Mouse (Mus musculus) splenic B cell, adult 2 months (primary cell): ENCODE data around the gene Nelfe.
"Not testable (repeated sequence)": the region's sequence is repeated elsewhere in the genome, so short reads cannot be mapped to it uniquely, and the experiment has no call there.

ENCODE experiments used
- DNase-seq: peaks from one replicate; pipeline ENCODE4 v3.0.0-alpha.2; 2011; ENCODE audit warnings: low read depth, low spot score
- H3K27me3 ChIP-seq: 2 replicates; pipeline ENCODE4 v1.6.1; 2012; ENCODE audit warnings: mild to moderate bottlenecking, low read length, moderate library complexity, mixed read lengths; ENCODE audit not compliant: control insufficient read depth, poor library complexity, insufficient read depth, severe bottlenecking
- H3K36me3 ChIP-seq: 2 replicates; pipeline ENCODE4 v1.6.1; 2012; ENCODE audit warnings: mild to moderate bottlenecking, low read length, moderate library complexity, mixed read lengths; ENCODE audit not compliant: control insufficient read depth, poor library complexity, insufficient read depth, severe bottlenecking

Gene Nelfe

DNA sequence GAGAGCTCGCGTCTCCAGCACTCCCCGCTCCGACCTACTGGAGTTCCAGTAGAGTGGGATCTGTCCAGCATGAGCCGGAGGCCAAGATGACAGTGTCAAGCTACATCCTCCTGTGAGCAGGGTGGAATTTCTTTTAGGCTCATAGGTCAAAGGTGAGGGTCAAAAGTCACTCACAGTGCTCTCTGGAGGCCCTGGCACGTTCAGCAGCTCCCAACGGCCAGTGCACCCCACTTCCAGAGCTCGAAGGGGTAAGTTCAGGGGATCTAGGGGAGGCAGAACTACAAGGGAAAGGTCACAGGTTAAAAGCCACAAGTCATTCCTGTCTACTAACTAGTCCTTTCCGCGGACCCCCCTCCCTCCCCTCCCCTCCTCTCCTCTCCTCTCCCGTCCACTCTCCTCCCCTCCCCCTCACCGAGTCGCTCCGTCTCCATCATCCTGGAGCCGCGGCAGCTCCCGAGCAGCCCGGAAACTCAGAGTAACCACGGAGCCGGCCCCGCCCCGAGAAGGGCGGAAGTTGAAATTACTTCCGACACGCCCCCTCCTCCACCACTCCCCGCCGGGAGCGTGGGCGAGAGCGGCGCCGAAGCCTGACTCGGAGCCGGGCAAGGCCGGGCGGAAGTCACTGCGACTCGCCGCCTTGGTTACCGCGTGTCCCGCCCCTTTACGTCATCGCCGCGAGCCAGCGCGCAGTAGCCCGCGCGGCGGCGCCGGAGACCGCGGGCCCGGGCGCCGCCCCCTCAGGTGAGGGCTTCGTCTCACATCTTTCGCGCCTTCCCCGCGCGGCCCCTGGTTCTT lies at the start of gene Nelfe, which contains the start of gene Skiv2l:
Nelfe (plus strand) TSS at position 670 of the 795 bp plus-strand sequence.
Skiv2l (minus strand) TSS at position 489 of the 795 bp plus-strand sequence.
- H3K36me3 ChIP-seq = peaks cover 4% of the 10 kb centered on the region
- DNase-seq = peak; percentile 98
- H3K27me3 ChIP-seq = no peaks in the 10 kb centered on the region

DNA sequence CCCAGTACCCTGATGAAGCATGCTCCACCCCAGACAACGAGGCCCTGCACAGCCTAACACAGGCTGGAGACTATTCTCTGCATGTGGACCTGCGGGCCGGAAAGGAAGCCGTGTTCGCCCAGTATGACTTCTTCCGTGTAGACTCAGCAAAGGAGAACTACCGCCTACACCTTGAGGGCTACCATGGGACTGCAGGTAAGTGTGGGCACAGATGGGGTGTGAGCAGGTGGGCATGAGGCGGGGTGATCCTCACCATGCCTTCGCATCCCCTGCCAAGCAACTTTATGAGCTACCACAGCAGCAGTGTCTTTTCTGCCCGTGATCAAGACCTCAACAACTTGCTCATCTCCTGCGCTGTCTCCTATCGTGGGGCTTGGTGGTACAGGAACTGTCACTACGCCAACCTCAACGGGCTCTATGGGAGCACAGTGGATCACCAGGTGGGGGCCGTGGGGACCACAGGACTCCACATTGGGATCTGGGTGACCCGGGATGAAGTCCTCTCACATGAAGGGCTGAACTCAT lies 49.3 kb upstream of the Nelfe start:
- not testable (repeated sequence) for H3K27me3 ChIP-seq, H3K36me3 ChIP-seq, DNase-seq

DNA sequence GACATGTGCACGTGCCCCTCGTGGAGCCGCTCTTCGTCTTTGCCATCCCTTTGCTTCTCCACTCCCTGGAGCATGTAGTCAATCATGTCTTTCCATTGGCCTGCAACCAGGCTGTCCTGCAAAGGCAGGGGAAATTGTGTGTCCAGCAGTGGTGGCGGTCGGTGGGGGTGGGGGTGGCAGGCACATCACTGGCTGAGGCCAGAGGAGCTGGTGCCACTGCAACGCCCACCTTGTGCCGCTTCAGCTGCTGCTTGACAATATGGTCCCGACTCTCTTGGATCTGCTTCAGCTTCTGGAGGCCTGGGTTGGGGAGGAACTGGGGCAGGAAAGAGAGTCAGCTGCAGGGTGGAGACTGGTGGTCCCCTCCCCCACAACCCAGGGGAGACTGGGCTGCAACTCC lies 47.4 kb upstream of the Nelfe start:
- H3K27me3 ChIP-seq, DNase-seq, H3K36me3 ChIP-seq: not testable (repeated sequence)

DNA sequence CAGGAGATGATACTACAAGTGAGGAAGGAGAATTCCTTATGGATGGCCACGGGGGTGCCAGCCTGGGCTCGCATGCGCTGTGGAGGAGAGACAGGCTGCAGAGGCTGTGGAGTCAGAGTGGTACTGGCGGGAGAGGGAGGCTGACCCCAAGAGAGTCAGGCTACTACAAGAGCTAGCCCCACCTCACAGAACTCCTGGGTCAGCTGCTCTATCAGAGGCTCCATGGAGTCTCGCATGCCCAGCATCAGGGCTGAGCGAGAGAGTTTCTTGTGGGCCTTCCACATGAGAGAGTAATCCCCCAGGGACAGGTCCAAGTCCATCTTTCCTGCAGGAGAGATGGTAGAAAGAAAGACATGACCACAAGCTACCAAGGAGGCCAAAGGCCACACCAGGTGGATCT lies 46.8 kb upstream of the Nelfe start:
- H3K27me3 ChIP-seq, DNase-seq, H3K36me3 ChIP-seq: not testable (repeated sequence)

DNA sequence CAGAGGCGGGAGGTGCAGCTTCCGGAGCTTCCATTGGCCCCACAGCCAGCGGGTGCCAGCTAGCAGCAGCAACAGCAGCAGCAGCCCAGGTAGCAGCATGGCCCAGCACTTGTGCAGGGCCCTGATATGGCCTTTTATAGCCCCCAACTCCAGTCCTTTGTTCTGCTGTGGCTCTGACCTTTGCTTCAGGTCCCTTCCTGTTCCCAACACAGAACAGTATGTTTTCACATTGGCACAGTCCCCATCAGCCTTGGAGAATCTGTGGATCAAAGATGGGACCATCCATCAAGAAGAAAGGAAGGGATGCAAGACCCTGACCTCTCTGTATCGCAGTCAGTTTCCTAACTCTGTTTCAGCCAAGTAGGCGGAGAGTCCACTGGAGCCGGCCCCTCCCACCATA lies 45.9 kb upstream of the Nelfe start, which contains the start of gene Cyp21a1:
Cyp21a1 (minus strand) TSS at position 261 of the 400 bp plus-strand sequence.
- not testable (repeated sequence) for H3K27me3 ChIP-seq, DNase-seq

DNA sequence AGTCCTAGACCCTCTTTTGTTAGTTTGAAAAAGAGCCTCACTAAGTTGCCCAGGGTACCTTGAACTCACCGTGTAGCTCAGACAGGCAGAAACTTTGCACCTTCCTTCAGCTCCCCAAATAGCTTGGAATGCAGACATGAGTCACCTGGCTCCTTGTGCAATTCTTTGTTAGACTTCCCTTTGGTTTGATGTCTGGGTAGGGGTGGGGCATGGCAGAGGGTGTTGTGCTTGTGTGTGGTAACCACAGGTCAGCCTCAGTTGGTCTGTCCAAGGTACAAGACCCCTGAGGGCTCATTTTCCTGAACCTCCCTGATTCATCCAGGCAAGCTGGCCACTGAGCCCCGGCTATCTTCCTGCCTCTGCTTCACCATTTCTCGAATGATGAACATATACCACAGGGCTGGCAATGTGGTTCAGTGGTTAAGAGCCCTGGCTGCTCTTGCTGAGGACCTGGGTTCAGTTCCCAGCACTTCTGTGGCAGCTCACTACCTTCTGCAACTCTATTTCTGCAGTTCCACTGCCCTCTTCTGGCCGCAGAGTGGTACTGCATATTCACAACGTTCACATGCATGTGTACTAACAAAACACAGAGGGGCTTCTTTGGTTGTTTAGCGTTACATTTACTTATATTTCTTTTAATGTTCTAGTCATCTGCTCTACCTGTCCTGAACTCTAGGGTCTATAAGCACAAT lies 45.2 kb upstream of the Nelfe start:
- peak; percentile 29 for DNase-seq
- Histone ChIP-seq H3K27me3 (no peaks in the 10 kb centered on the region), H3K36me3 (no peaks in the 10 kb centered on the region)

More for the DNA sequence above, 45.9 kb upstream of the Nelfe start, which contains the start of gene Cyp21a1:
- H3K36me3 ChIP-seq = not testable (repeated sequence)

DNA sequence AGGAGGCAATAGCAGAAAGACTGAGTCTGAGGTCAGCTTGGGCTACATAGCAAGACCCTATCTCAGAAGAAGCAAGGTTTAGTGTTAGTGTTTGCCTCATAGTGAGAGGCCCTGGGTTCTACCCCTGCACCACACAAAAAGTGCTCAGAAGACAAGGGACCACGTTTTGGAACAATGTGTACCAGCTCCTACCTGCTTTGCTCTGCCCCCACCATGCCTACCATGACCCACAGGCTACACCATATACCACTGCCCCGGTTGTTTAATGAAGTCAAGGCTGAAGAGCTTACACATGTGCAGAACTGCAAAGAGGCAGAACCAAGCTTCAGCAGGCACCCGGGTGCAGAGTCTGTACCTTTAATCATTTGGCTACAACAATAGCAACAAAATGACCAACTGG lies 43.0 kb upstream of the Nelfe start:
- H3K27me3 ChIP-seq = no peaks in the 10 kb centered on the region
- DNase-seq = no peak

DNA sequence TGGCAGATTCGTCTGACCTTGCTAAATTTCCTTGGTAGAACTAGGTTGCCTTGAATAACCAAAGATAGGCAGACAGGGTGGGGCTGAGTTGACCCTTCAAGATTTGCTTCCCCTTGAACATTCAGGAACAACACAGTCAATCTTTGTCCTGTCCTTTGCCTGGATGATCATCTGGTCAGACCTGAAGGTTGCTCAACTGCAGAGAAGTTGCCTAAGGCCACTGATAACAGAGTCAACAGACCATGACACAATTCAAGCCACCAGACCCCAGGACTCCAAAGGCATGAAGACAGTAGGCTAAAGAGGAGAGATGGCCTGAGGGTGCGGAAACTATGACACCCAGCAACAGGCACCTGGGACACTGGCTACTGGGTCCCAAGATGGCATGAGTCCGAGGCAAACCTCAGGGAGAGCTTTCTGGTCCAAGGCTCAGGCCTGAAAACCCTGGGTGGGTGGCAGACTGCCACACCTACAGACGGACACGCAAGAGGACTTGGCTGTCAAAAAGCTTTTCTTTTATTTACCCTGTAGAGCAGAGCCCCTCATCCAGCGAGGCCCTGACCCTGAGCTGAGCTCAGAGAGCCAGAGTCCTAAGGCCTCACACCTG lies 41.5 kb upstream of the Nelfe start:
- no peaks in the 10 kb centered on the region for H3K27me3 ChIP-seq
- DNase-seq = no peak
- no peaks in the 10 kb centered on the region for H3K36me3 ChIP-seq

More for the DNA sequence above, 43.0 kb upstream of the Nelfe start:
- H3K36me3 ChIP-seq = no peaks in the 10 kb centered on the region

DNA sequence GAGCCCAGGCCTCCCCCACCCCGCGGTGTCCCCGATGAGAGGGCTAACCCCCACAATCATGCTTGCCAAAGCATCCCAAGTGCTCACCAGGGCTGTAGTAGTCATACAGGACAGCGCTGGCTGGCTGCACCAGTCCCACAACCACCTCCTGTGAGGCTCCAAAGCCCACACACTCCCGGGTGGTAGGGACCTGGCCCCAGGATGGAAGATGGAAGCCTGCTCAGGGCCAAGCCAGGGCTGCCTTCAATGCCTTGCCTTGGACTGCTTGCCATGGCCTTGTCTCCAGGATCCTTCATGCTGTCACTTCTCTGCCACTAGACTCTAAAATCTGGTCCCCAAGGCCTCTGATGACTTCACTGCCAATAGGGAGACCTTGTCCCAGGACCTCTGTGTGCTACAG lies 39.8 kb upstream of the Nelfe start:
- not testable (repeated sequence) for H3K27me3 ChIP-seq, H3K36me3 ChIP-seq, DNase-seq

DNA sequence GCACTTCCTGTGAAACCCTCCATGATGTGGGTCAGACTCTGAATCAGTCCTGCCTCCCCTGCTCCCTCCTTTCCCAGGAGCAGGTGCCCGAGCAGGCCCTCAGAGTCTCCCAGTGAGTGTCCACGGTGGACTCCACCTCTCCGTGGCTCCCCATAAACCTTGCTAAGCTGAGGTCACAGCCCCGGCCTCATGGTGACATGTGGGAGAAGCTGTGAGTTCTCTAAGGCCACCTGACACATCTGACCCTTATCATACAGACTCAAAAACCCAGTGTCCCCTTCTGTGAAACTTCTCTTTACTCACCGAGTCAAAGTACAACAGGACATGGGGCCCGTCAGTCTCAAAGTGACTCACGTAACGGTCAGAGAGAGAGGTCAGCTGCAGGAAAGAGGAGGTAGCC lies 39.4 kb upstream of the Nelfe start:
- H3K27me3 ChIP-seq, DNase-seq, H3K36me3 ChIP-seq: not testable (repeated sequence)

DNA sequence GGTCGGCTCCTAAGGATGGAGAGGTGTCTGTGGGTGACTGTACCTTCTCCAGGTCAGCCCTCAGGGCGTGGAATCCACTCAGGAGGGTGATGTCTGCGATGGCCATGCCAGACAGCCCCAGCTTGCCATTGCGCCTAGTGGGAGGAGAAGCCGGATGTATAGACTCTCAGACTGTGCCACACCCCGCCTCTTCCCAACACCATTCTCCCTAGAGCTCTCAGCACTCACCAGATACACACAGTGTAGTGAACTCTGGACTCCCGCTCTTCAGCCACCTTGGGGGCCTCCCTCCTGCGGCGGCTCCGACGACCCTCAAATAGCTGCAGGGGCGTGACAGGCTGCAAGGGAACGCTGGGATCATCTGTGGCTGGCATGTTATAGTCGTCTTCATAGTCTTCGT lies 38.9 kb upstream of the Nelfe start:
- Histone ChIP-seq H3K27me3 (no peaks in the 10 kb centered on the region), H3K36me3 (no peaks in the 10 kb centered on the region)
- DNase-seq = no peak

DNA sequence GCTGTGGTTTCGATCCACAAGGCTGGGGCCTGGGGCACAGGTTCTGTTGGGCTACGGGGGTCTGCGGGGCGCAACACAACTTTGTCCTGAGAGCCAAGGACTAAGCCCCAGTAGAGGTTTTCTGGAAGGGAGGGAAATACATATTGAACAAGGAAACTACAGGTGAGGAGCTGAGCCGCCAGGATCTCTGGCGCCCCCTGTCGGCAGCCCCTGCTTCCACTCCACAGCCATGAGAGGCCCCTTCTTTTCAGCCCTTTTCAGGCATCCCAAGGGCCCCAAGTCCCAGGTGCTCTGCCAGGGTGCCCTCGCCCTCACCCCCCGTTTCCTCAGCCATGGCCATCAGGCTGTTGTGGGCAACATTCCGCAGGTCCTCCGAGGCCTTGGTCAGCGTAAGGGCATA lies 36.4 kb upstream of the Nelfe start:
- H3K36me3 ChIP-seq, H3K27me3 ChIP-seq: not testable (repeated sequence)
- DNase-seq = peak; percentile 53

DNA sequence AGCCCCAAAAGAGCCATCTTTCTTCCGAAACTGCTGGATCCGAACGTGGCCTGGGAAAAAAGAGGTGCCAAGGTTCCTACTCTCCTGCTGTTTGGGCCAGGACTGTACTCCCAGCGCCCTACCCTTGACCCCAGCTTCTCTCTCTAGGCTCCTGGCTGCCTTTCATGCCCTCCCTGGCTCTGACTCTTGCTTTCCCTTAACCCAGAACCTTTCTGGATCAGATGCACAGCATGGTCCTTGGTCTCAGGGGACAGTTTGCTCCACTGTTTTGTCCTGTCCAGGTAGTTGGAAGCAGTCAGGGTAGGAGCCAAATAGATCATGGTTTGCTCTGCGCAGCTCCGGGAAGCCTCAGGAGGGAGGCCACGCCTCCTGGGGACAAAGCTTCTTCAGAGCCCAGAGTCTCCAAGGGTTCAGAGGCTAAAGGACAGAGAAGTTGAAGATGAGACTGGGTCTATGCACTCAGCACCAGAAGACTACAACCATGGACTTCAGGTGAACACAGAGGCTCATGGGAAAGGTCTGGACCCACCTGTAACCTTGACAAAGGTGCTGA lies 35.3 kb upstream of the Nelfe start:
- no peak for DNase-seq
- no peaks in the 10 kb centered on the region for H3K36me3 ChIP-seq
- H3K27me3 ChIP-seq = no peaks in the 10 kb centered on the region

DNA sequence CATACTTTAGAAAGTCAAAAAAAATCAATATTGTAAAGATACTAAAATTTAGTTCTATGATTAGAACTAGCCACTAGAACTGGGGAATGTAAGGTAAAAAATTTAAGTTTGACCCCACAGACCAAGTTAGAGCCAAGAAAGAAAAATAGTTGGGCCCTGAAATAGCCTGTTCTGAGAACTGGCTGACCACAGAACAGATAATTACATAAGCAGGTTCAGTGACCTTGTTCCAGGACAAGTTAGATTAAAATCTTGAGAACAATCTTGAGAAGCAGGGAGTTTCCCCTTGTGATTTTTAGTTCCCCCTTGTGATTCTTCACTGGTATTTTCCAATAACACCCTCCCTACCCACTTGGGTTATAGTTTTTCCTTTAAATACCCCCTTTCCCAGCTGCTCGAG lies 19.4 kb upstream of the Nelfe start:
- H3K36me3 ChIP-seq = peaks cover 36% of the 10 kb centered on the region
- not testable (repeated sequence) for H3K27me3 ChIP-seq, DNase-seq
